Mouse (Mus musculus): ENCODE measurements around the gene Muc1.
"Not testable (repeated sequence)": the region's sequence is repeated elsewhere in the genome, so short reads cannot be mapped to it uniquely, and the experiment has no call there.

Gene Muc1

DNA sequence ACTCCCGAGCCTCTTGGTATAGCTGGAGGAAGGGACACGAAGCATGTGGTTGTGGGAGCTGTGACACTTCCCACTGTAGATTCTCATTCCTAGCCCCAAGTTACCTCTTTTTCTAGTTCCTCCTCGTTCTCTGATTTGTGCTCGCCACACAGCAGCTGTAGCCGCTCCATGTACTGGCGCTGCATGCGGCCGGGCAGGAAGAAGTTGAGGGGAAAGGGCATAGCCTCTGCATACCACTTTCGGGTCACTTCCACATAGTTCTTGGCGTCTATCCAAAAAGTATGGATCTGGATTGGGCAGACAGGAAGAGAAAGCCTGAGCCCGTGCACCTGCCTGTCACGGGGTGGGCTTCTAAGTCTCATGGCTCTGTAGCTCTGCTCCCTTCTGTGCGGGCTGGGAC lies 18.7 kb upstream of the Muc1 start:
- DNase-seq, result no peak

DNA sequence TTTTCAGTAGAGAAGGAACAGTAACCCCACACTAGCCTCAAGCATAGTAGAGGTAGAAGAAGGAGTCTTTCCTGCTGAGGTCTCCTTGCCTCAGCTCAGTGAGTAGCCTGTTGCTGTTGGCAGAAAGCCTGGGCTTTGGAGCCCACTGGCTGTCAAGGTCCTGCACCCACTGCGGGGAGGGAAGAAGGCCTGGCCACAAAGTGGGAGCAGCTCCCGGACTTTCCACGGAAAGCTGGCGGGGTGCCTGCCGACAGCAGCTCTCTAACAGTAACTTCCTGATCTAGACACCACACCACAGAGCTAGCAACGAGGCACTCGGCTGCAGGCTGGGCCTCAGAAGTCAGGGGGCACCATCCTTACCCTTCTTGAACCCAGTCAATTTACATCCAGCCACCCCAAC lies 18.1 kb upstream of the Muc1 start:
- no peak for DNase-seq

DNA sequence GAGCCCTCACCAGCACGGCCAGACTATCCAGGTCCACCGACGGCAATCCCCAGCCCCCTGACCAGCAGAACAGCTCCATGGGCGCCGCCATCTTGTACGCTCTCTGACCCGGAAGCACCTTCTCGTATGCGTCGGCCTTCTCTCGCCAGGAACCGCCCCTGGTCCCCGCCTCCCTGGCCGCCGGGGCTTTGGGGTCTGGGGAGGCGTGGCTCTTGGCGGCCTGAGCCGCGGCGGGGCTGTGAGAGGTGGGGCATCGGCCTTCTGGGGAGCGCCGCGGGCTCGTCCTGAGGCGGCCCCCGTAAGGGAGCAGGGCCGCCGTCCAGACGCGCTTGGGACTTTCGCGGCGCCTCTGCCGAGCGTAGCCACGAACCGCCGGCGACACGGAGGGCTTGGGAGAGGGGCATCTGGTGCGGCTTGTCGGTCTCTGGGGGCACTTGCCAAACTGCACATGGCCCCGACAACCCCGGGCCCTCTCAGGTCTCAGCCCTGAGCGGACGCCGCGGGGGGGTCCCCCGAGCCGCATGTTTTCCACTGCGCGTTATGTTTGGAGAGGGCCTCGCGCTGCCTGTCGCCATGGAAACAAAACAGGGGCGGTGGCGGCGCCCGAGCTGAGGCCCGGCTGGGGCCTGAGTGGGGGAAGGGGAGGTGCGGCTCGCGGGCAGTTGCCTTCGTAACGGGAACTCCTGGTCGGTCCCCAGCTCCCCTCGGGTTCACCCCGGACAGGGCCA lies 14.9 kb upstream of the Muc1 start:
- DNase-seq, result peak; percentile 89

DNA sequence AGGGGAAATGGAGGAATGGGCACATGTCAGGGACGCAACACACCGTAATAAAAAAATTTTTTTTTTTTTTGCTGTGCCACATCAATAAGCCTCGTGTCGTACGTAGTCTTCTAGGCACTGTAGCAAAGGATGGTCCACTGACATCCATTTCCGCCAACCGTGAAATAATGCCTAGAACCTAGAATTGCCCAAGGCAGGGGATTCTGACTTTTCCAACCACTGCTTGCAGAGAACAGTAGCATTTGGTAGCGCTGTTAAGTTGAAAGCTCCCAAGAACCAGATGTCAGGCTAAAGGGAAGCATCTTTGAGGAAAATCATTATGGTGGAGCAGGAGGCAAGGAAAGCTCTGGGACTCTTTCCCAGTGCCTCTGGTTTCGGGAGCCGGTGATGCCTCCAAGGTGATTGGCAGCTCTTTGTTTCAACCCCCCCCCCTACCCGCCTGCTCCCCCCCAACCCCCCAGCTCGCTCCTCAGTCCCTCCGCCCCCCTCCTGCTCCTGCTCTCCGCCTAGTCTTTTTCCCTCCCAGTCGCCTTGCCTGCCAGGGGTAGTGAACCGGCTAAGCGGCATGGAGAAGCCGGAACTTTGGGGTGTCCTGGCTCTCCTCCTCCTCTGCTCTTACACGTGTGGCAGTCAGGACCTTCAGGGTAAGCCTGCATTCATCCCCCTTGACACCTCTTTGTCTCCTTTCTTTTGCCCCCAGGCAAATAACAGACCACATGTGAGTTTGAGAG lies 14.0 kb upstream of the Muc1 start, which contains the start of gene Thbs3:
Gene Thbs3 (plus strand): TSS at position 500 of the 731 bp plus-strand sequence.
- DNase-seq, result no peak

DNA sequence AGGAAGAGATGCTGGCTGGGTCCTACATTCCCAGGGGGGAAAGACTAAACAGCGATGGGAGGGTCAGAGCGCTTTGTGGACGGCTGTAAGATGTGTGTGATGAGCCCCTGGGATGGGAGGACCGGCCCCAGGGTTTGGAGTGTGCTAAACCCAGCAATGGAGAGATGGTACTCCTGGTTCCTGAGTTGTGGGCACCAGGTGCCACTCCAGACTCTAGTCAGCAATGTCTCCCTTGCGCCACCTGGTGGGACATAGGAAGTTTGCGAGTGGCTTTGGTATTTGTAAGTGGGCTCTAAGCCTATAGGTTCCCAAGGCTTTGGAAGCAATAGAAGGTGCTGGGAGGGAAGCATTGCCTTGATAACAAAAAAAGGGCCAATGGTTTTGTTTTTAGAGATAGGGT lies 13.0 kb upstream of the Muc1 start:
- peak; percentile 87 for DNase-seq

DNA sequence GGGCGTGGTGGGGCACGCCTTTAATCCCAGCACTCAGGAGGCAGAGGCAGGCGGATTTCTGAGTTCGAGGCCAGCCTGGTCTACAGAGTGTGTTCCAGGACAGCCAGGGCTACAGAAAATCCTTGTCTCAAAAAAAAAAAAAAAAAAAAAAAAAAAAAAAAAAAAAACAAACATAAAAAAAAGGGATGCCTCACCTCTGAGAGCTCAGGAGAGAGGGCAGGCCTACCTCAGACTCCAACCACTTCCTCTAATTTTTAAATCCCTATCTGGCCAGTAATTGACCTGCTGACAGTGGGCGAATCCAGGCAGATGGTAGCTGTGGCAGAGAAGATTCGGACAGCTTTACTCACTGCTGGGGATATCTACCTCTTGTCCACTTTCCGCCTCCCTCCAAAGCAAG lies 12.4 kb upstream of the Muc1 start:
- DNase-seq, result not testable (repeated sequence)

DNA sequence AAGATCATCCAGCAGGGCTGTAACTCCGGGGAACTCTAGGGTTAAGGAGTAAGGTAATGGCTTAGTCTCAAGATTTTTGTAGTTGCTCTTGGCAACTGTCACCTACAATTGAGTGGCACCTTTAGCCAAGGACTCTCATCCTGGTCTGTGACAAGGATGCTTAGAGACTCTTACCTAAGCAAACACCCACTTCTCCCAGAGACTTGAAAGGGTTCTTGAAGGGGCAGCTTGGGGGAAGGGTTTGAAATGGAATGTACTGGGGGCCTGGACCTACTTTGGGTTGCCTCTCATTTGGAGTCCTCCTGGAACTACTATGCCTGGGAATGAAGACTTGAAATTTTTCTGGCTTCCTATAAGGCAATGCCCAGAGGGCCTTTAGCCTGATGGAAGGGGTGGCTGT lies 10.6 kb upstream of the Muc1 start:
- DNase-seq, result no peak

DNA sequence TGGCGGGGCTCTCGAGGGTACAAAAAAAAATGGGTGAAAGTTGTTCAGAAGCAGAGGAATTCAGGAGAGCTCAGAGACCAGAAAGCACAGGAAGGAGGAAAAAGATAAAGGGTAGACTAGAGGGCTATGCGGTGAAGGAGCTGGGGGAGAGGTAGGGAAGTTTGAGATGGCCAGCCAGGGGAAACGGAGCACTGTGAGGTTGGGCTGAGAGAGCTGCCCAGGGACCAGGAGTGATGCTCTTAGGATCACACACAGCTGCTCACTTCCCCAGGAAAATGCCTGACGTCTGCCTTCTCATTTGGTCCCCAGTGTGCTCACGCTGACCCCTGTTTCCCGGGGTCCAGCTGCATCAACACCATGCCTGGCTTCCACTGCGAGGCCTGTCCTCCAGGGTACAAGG lies 9.3 kb upstream of the Muc1 start:
- no peak for DNase-seq

DNA sequence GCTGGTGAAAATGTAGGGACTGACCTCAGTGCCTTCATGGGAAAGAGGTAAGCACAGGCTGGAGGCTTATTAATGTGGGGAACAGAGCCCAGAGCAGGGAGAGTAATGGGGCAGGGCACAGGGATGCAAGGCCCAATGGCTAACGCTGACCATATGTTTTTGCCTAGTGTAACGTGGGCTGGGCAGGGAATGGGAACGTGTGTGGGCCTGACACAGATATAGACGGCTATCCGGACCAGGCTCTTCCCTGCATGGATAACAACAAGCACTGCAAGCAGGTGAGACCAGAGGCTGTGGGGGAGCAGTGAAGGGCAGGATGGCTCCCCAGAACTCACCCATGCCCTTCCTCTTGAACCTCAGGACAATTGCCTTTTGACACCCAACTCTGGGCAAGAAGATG lies 7.7 kb upstream of the Muc1 start:
- no peak for DNase-seq

DNA sequence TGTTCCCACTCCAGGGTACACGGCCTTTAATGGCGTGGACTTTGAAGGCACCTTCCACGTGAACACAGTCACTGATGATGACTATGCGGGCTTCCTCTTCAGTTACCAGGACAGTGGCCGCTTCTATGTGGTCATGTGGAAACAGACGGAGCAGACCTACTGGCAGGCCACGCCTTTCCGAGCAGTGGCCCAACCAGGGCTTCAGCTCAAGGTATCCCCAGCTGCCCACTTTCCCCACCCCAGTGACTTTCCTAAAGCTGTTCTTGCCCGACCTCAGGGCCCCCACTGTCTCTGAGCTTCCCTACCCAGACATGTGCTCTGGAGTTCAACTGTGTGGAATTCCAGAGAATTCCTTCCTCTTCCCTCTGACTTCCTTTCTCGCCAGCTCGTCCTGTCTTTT lies 4.1 kb upstream of the Muc1 start:
- no peak for DNase-seq

DNA sequence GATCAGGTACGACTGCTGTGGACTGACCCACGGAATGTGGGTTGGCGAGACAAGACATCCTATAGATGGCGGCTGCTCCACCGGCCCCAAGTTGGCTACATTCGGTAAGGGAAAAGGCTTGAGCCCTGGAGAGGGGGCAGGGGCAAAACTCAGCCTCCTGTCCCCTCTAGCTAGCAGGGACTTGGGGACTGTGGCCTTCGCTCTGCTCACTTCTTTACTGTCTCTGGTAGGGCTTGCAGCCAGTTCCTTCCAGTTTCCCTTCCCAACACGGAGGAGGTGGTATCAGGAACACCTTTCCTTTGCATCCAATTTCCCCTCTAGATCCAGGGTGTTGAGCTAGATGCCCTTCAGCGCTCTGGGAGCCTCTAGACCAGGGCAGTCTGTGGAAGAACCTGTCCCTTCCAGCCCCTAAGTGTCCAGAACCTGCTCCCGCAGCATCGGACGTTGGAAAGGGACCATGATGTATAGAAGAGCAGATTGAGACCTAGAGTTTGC lies 3.5 kb upstream of the Muc1 start:
- no peak for DNase-seq

DNA sequence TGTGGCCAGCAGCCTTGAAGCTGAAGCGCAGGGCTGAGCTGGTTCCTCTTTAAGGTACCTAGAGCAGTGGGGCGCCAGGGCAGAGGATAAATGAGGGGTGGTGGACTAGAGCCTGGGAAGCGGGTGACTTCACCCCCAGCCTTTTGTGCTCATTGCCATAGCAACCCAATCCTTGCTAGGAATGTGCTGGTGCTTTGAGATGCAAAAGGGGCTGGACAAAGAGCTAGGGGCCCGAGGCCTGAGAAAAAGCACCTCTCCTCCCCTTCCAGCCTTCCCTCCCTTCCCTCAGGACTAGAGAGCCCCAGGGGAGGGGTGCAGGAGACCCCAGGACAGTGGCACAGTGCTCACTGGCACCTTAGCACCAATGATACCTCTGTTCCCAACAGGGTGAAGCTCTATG lies 2.9 kb upstream of the Muc1 start:
- DNase-seq, result no peak

DNA sequence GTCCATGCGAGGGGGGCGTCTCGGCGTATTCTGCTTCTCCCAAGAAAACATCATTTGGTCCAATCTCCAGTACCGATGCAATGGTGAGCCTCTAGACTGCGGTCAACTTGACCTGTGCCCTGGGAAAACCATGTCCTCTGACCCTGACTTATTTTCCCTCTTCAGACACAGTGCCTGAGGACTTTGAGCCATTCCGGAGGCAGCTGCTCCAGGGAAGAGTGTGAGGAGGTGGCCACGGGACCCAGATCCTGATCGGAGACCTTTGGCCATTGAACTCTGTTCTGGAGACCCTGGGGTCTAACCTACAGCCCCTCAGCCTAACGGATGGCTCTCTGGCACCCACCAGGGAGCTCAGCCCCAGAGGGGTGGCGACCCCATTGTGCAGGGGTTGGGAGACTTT lies 2.5 kb upstream of the Muc1 start:
- DNase-seq, result no peak

DNA sequence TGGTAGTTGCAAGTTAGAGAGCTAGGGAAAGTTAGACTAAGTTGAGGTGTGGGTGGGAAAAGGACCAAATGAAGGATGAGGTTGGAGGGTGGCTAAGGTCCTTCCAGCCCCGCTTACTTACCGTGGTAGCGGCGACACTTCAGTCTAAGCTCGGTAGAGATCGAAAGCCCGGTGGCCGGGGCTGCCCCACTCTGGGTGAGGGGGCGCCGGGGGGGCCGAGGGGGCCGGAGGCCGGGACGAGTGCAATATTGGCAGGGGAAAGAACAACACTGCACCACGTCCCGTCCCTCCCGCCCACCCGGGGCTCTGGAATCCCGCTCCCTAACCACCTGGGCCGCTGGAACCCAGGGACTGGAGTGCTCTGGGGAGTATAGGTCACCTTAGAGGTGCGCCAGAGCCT lies 2.0 kb upstream of the Muc1 start, which contains the start of gene Mtx1:
Gene Mtx1 (minus strand): TSS at position 189 of the 400 bp plus-strand sequence.
- DNase-seq, result no peak

DNA sequence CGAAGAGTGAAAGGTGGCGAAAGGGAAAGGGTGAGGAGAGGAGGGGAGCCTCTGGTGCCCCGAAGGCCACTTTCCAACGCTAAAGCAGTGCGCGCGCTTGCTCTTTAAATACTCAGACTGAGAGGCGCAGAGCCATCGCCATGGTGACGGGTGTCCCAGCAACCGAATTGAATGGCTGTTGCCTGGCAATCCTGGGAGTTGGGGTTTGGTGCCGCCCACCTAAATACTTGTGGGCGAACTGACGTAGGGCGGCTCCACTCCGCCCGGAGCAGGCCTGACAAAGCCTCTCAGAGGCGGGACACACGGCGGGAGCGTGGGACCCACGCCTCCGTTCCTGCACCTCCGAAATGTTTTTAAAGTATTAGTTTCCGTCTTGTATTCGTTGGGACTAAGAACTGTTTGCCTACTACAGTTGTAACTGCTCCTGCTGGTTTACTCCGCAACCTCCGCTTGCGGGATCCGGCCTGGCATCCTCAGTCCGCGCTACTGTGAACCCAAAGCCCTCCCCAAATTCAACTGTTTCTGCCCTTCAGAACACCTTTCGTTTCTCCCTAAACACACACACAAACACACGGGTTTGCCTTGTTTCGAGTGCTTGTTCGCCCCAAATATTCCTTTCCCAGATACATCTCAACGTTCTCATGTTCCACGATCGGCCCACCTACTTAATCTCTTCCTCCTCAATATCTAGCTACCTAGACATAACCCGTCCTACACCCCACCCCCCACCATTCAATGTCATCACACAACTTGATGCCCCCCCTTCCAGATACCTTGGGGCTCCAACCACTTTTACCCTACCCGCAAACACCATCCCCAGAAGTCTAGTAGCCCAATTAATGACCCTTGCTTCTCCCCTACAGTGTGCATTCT lies 1.3 kb upstream of the Muc1 start:
- DNase-seq, result peak; percentile 55

DNA sequence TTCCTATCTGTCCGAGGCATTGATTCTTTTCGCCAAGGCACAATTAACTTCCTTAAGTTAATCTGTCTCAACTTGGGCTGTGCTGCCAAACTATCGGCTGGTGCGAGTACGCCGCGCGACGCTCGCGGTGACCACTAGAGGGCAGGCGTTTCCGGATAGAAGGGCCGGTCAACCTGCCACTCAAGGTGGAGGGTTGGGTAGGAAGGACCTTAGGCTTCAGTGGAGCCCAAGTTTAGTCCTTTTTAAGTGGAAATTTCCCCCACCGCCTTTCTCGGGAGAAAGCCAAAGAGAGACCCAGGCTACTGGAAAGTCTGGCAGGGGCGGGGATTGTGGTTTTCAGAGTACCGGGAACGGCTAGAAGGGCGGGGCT lies 692 bp upstream of the Muc1 start:
- peak; percentile 89 for DNase-seq

DNA sequence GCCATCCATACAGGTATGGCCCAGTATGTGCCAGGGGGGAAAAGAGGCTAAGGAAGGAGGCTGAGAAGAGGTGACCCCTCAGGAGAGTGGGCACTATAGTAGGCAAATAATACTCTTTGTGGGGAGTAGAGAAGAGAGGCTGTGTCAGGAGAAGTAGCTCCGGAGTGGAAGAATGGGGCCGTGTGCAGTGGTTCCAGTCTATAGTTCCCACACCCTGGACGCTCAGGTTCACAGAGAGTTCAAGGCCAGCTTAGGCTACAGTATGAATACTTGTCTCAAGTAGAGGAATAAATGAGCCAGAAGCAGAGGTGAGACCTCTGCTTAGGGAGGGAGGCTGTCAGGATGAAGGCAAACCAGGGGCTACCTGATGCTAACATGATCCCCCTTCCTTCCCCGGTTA lies 419 bp downstream of the Muc1 start:
- DNase-seq, result no peak

DNA sequence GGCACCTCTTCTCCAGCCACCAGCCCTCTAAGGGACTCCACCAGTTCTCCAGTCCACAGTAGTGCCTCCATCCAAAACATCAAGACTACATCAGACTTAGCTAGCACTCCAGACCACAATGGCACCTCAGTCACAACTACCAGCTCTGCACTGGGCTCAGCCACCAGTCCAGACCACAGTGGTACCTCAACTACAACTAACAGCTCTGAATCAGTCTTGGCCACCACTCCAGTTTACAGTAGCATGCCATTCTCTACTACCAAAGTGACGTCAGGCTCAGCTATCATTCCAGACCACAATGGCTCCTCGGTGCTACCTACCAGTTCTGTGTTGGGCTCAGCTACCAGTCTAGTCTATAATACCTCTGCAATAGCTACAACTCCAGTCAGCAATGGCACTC lies 1.7 kb downstream of the Muc1 start:
- no peak for DNase-seq

DNA sequence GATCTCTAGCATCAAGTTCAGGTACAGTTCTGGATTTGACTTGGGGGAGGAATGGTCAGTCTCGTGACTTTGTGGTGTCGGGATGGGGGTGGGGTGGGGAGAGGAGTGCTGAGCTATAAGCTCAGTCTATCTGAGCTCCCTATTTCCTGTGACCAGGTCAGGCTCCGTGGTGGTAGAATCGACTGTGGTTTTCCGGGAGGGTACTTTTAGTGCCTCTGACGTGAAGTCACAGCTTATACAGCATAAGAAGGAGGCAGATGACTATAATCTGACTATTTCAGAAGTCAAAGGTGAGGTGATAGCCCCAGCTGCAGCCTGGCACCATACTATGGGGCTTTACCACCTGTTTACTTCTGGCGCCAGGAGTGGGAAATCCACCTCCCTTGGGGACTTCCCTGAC lies 2.5 kb downstream of the Muc1 start:
- no peak for DNase-seq

DNA sequence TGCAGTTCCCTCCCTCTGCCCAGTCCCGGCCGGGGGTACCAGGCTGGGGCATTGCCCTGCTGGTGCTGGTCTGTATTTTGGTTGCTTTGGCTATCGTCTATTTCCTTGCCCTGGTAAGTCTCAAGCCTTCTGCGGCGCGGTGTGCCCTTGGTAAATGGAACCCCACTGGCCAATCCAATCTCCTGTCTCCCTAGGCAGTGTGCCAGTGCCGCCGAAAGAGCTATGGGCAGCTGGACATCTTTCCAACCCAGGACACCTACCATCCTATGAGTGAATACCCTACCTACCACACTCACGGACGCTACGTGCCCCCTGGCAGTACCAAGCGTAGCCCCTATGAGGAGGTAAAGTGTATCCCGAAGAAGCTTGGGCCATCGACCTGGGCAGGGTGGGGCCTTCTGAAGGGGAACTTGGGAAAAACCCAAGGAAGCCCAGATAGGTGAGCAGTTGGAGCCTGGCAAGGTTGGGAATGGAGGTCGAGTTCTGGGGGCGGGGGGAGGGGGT lies 3.0 kb downstream of the Muc1 start:
- no peak for DNase-seq

DNA sequence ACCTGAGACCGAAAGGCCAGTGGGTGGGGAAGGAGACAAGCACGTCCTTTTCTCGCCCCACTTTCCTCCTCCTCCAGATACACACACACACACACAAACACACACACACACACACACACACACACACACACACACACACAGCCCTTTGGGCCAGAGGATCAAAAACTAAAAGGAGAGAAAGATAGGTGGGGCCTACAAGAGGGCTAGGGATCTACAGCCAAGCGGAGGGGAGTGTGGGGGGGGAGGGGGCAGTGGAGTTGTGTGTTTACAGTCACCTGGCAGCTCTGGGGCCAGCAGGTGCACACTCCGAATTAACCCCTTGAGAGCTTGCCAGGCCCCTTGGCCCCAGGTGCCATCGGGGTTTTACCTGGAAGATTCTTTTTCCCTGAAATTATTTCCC lies 3.8 kb downstream of the Muc1 start:
- no peak for DNase-seq

DNA sequence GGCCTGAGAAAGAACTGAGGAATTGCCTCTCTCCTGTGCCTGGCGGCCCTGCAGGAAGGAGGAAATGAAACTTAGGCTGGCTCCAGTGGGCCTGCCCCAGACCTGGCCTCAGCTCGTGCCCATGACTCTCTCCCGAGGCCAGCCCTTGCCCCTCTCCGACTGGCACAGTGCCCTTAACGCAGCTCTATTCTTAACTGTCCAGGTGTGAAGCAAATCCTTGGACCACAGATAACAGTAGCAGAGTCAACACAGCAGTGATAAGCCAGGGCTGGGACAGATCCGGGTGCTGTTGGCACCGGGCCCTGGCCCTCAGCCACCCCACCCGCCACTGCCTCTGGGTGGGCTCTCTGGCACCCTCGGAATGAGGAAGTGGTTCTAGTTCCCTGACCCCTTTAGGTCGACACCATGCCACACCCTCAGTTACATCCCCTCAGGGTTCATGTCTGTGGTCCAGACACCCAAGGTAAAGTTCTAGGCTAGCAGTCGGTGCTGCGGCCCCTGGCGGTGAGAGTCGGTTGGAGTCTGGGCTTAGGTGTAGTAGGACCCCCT lies 4.8 kb downstream of the Muc1 start:
- DNase-seq, result no peak

DNA sequence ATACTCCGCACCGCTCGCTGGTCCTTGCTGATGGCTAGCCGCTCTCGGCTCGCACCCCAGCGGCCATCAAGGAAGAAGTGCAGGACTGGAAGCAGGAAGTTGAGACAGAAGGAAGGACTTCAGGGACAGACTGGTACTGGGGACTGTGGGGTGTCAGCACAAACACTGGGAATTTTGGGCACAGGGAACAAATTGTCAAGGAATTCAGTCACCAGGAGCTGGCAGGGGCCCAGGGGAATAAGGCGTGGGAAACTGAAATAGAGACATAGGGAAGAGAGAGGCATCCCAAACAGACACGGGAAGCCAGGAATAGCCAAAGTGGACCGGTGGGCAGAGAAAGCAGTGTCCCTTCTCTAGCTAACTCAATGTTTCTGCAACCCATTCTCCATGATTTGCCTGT lies 7.7 kb downstream of the Muc1 start:
- DNase-seq, result no peak

Data from thymus, postnatal 14 days (tissue).